Mouse (Mus musculus): ENCODE measurements around the gene Dennd1b.

DNA sequence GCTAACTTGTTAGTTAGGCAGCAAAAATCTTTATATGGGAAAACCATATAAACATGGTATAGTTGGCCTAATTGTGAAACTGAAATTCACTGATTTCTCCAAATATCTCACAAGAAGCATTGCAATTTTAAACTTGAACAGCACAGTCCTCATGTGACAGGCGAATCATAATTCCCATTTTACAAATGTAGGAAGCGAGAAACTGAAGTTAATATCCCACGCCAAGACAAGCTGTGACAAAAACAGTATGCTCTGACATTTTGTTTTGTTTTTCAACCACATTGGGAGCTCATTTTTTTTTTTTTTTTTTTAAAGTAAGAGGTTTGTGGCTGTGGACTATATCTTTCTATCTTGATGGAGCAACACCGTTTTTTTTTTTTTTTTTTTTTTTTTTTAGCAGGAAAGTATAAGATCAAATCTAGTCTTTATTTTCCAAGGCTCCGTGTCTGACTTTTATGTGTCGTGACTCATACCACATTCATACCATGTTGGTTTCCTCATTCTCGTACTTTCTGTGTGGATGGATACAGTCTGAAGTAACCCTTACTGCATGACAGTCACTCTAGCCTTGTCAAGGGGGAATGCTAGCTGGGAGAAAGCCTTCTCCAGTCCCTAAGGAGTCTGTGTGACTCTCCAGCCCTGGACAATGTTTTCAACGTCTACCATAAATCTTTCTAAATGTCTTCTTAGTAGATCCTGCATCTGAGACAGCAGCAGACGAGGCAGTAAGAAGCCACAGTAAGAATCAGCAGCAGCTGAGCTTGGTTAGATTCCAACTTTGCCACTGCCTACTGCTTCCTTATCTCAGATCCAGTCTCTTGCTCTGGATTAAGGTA is 751 bp upstream of the Dennd1b start:
- TF ChIP-seq POLR2A (IDR thresholded peaks at IDR 0.05; ENCODE audit: borderline replicate concordance, control insufficient read depth, low read depth, low read length) (no peak), CTCF (IDR thresholded peaks at IDR 0.05; ENCODE audit: control insufficient read depth, insufficient read depth, low read length) (no peak)
